7 mouse cellular contexts compared by ENCODE assay signal in genomic region chr8:122917531-122918392, GRCm38 (mm10).
DNase-seq lines count a peak whose midpoint lies in the region; ATAC-seq lines count a peak whose summit lies in the region.

No protein-coding gene starts in this region.

- DNase-seq in liver, embryonic 11.5 days (ENCODE audit: low spot score): no peak
- peak; percentile 61 for DNase-seq in testis, postnatal 10 days (ENCODE audit: low spot score)
- no peak for DNase-seq in adrenal gland, postnatal 4 days (ENCODE audit: low spot score in 2 of 2)

- H3K4me2 ChIP-seq in midbrain, embryonic 16.5 days (ENCODE audit: low read length): no peak overlapping the region
- no peak overlapping the region for H3K4me2 ChIP-seq in midbrain, embryonic 15.5 days
- peak overlapping the region; percentile 57 for H3K4me2 ChIP-seq in heart, embryonic 13.5 days
- H3K4me2 ChIP-seq in liver, embryonic 11.5 days: peak overlapping the region; percentile 28

- no peak overlapping the region for H3K4me3 ChIP-seq in midbrain, embryonic 16.5 days (ENCODE audit: low read depth, low read length)
- H3K4me3 ChIP-seq in midbrain, embryonic 15.5 days: no peak overlapping the region
- peak overlapping the region; percentile 8; the same call in 1 of the 2 replicates for H3K4me3 ChIP-seq in heart, embryonic 13.5 days
- no peak overlapping the region for H3K4me3 ChIP-seq in liver, embryonic 11.5 days (ENCODE audit: low read depth, low read length)

- no peak overlapping the region for H3K9ac ChIP-seq in midbrain, embryonic 16.5 days (ENCODE audit: low read depth, low read length)
- no peak overlapping the region for H3K9ac ChIP-seq in midbrain, embryonic 15.5 days
- H3K9ac ChIP-seq in heart, embryonic 13.5 days: peak overlapping the region; percentile 66
- H3K9ac ChIP-seq in liver, embryonic 11.5 days (ENCODE audit: low read depth, low read length): no peak overlapping the region

- no peaks in the 10 kb centered on the region for H3K36me3 ChIP-seq in midbrain, embryonic 16.5 days (ENCODE audit: control insufficient read depth, insufficient read depth, low read length)
- H3K36me3 ChIP-seq in midbrain, embryonic 15.5 days (replicated peaks): no peaks in the 10 kb centered on the region
- peaks cover 19% of the 10 kb centered on the region for H3K36me3 ChIP-seq in heart, embryonic 13.5 days
- peaks cover 13% of the 10 kb centered on the region; the same call in 1 of the 2 replicates for H3K36me3 ChIP-seq in liver, embryonic 11.5 days (ENCODE audit: control insufficient read depth, insufficient read depth, low read length)

- ATAC-seq in midbrain, embryonic 16.5 days: no peak
- no peak for ATAC-seq in midbrain, embryonic 15.5 days (replicated peaks)
- peak; percentile 66 for ATAC-seq in common myeloid progenitor, adult 5-6 weeks (replicated peaks; ENCODE audit: low read depth, poor library complexity, severe bottlenecking)
- peak; percentile 69 for ATAC-seq in heart, embryonic 13.5 days (ENCODE audit: extremely low read depth, insufficient number of reproducible peaks, low FRiP score, low TSS enrichment)
- peak; percentile 56 for ATAC-seq in liver, embryonic 11.5 days (replicated peaks; ENCODE audit: low FRiP score)

- peaks cover 47% of the 10 kb centered on the region for H3K4me1 ChIP-seq in midbrain, embryonic 16.5 days (ENCODE audit: control insufficient read depth, insufficient read depth, low read length)
- H3K4me1 ChIP-seq in midbrain, embryonic 15.5 days: peaks cover 49% of the 10 kb centered on the region
- peaks cover 87% of the 10 kb centered on the region for H3K4me1 ChIP-seq in heart, embryonic 13.5 days
- H3K4me1 ChIP-seq in liver, embryonic 11.5 days (replicated peaks; ENCODE audit: control insufficient read depth, insufficient read depth, low read length): peaks cover 26% of the 10 kb centered on the region

- H3K27me3 ChIP-seq in midbrain, embryonic 16.5 days (ENCODE audit: control insufficient read depth, insufficient read depth, low read depth, low read length): no peaks in the 10 kb centered on the region
- H3K27me3 ChIP-seq in midbrain, embryonic 15.5 days (replicated peaks): no peaks in the 10 kb centered on the region
- H3K27me3 ChIP-seq in heart, embryonic 13.5 days (replicated peaks): no peaks in the 10 kb centered on the region
- H3K27me3 ChIP-seq in liver, embryonic 11.5 days (replicated peaks; ENCODE audit: control insufficient read depth, insufficient read depth, low read length): no peaks in the 10 kb centered on the region

- H3K9me3 ChIP-seq in midbrain, embryonic 16.5 days (replicated peaks; ENCODE audit: control insufficient read depth, low read length, poor library complexity, severe bottlenecking): no peaks in the 10 kb centered on the region
- H3K9me3 ChIP-seq in midbrain, embryonic 15.5 days: no peaks in the 10 kb centered on the region
- H3K9me3 ChIP-seq in heart, embryonic 13.5 days: no peaks in the 10 kb centered on the region
- H3K9me3 ChIP-seq in liver, embryonic 11.5 days (ENCODE audit: control insufficient read depth, low read length): no peaks in the 10 kb centered on the region

- WGBS in midbrain, embryonic 16.5 days: 66% methylated on average over 11 of the region's 11 CpGs
- WGBS in midbrain, embryonic 15.5 days: 60% methylated on average over 11 of the region's 11 CpGs
- 10% methylated on average over 11 of the region's 11 CpGs for WGBS in heart, embryonic 13.5 days
- WGBS in liver, embryonic 11.5 days: 48% methylated on average over 11 of the region's 11 CpGs

- H3K27ac ChIP-seq in midbrain, embryonic 16.5 days (ENCODE audit: low read length): peak overlapping the region; percentile 38; the same call in 1 of the 2 replicates
- no peak overlapping the region for H3K27ac ChIP-seq in midbrain, embryonic 15.5 days
- H3K27ac ChIP-seq in heart, embryonic 13.5 days (replicated peaks): peak overlapping the region; percentile 94
- no peak overlapping the region; the same call in none of the 2 replicates for H3K27ac ChIP-seq in liver, embryonic 11.5 days (ENCODE audit: low read depth, low read length)

Comparison
In these comparisons a context has a peak if more than half of its experiments do, and no peak if none do; other contexts are left out.
1. H3K27ac ChIP-seq: peak in midbrain, embryonic 16.5 days (single experiment) and heart, embryonic 13.5 days (single experiment); none in midbrain, embryonic 15.5 days (single experiment) and liver, embryonic 11.5 days (single experiment).
2. ATAC-seq: peak in common myeloid progenitor, adult 5-6 weeks (single experiment), heart, embryonic 13.5 days (single experiment) and liver, embryonic 11.5 days (single experiment); none in midbrain, embryonic 16.5 days (single experiment) and midbrain, embryonic 15.5 days (single experiment).
3. H3K4me2 ChIP-seq: peak in heart, embryonic 13.5 days (single experiment) and liver, embryonic 11.5 days (single experiment); none in midbrain, embryonic 16.5 days (single experiment) and midbrain, embryonic 15.5 days (single experiment).